Mouse (Mus musculus) embryonic facial prominence, embryonic 15.5 days (tissue): ENCODE measurements at regions not wholly inside any gene's neighbourhood (a gene's known extent, or its start where the extent isn't known, plus 50 kb on each side); places are given as distances from the start of the nearest gene placed in this dataset.

Source experiments
- ATAC-seq: fragments of 200-750 bp; cut with Nextera tagmentation; 2 replicates; pipeline ENCODE4 v1.8.0; 2017; ENCODE audit warnings: low read depth, moderate TSS enrichment; ENCODE audit not compliant: insufficient number of reproducible peaks, low FRiP score, low TSS enrichment
- H3K27ac ChIP-seq: fragments of 300-500 bp; sonication (generic); replicated peaks from 2 replicates; pipeline ENCODE4 v1.5.1; 2015; ENCODE audit warnings: mild to moderate bottlenecking, inconsistent platforms
- H3K27me3 ChIP-seq: fragments of 300-500 bp; sonication (generic); 2 replicates; pipeline ENCODE4 v1.6.1; 2015; ENCODE audit warnings: inconsistent platforms
- H3K36me3 ChIP-seq: fragments of 300-500 bp; sonication (generic); 2 replicates; pipeline ENCODE4 v1.6.1; 2015; ENCODE audit warnings: mild to moderate bottlenecking, inconsistent platforms
- H3K4me1 ChIP-seq: fragments of 300-500 bp; sonication (generic); 2 replicates; pipeline ENCODE4 v1.6.1; 2015; ENCODE audit warnings: inconsistent platforms
- H3K4me2 ChIP-seq: fragments of 300-500 bp; sonication (generic); replicated peaks from 2 replicates; pipeline ENCODE4 v1.6.1; 2015; ENCODE audit warnings: mild to moderate bottlenecking, inconsistent platforms
- H3K4me3 ChIP-seq: fragments of 300-500 bp; sonication (generic); replicated peaks from 2 replicates; pipeline ENCODE4 v1.5.1; 2015; ENCODE audit warnings: mild to moderate bottlenecking, inconsistent platforms
- H3K9ac ChIP-seq: fragments of 300-500 bp; sonication (generic); 2 replicates; pipeline ENCODE4 v1.6.1; 2015; ENCODE audit warnings: inconsistent platforms
- H3K9me3 ChIP-seq: fragments of 300-500 bp; sonication (generic); replicated peaks from 2 replicates; pipeline ENCODE4 v1.6.1; 2016; ENCODE audit warnings: inconsistent platforms
- WGBS: fragments of 180-500 bp; shearing (Covaris S2); methylation state at CpG from one replicate; pipeline ENCODE4 v1.1.7; 2015; 5-methylcytosine and 5-hydroxymethylcytosine counted together

DNA sequence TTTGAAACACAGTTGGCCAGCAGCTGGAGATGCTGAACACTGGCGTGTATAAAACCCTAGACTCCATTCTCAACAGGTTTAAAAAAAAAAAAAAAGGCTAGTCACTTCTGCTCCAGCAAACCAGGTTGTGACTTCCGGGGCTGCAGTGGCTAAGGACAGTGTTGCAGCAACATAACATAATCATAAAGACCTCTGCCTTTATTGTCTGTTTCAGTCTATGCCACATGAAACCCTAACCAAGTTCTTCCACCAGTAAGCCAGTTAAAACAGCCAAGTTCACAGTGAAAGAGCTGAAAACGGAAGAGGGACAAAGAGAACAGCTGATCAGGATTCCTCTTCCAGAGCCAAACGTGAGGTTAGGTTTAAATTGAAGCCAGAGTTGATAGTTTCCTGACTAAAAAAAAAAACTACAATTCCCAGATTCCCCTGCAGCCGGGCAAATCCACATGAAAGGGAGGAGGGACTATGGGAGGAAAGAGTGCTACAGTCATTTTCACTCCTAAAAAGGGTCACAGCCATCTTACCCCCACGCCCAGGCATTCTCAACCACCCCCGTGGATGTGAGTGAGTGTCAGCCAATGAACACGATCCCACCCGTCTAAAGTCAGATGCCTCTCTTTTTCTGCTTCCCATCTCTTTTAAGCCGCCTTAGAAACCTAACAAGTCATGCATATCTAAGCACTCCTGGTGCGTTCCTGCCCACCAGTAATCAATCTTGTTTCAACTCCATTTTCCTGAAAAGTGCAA, 69.8 kb upstream of the Serbp1 start:
- Histone ChIP-seq H3K9me3 (no peaks in the 10 kb centered on the region), H3K27me3 (no peaks in the 10 kb centered on the region), H3K36me3 (no peaks in the 10 kb centered on the region), H3K4me1 (peaks cover 5% of the 10 kb centered on the region; the same call in 1 of the 2 replicates), H3K4me3 (peak overlapping the region; percentile 46), H3K27ac (peak overlapping the region; percentile 51; the same call in 1 of the 2 replicates), H3K4me2 (peak overlapping the region; percentile 60), H3K9ac (peak overlapping the region; percentile 33; the same call in 1 of the 2 replicates)
- no peak; the same call in 1 of the 2 replicates for ATAC-seq
- 12% methylated on average over 11 of the region's 11 CpGs for WGBS

- Histone ChIP-seq H3K9ac (no peak overlapping the region), H3K36me3 (no peaks in the 10 kb centered on the region), H3K27ac (no peak overlapping the region), H3K4me3 (no peak overlapping the region), H3K4me1 (peaks cover 5% of the 10 kb centered on the region; the same call in 1 of the 2 replicates), H3K4me2 (no peak overlapping the region), H3K27me3 (no peaks in the 10 kb centered on the region), H3K9me3 (no peaks in the 10 kb centered on the region)
- 86% methylated on average over 6 of the region's 6 CpGs for WGBS
- ATAC-seq: no peak
Measured at GRCm38 (mm10) chr6:67165091-67165490, 72.9 kb upstream of the Serbp1 start.

GRCm38 (mm10) chr6:67163947-67164346, 74.0 kb upstream of the Serbp1 start:
- Histone ChIP-seq H3K9me3 (no peaks in the 10 kb centered on the region), H3K9ac (no peak overlapping the region), H3K4me2 (no peak overlapping the region), H3K27ac (no peak overlapping the region), H3K4me3 (no peak overlapping the region), H3K27me3 (no peaks in the 10 kb centered on the region), H3K36me3 (no peaks in the 10 kb centered on the region), H3K4me1 (peaks cover 5% of the 10 kb centered on the region; the same call in 1 of the 2 replicates)
- ATAC-seq: no peak
- WGBS: 82% methylated on average over 2 of the region's 2 CpGs

- H3K36me3 ChIP-seq: no peaks in the 10 kb centered on the region
- ATAC-seq: no peak
- H3K4me1 ChIP-seq: no peaks in the 10 kb centered on the region
- 49% methylated on average over 3 of the region's 3 CpGs for WGBS
- no peaks in the 10 kb centered on the region for H3K27me3 ChIP-seq
- no peak overlapping the region for H3K27ac ChIP-seq
- H3K9me3 ChIP-seq: no peaks in the 10 kb centered on the region
- no peak overlapping the region for H3K9ac ChIP-seq
- no peak overlapping the region for H3K4me3 ChIP-seq
- no peak overlapping the region for H3K4me2 ChIP-seq
Measured at GRCm38 (mm10) chr6:67162814-67163213, 75.2 kb upstream of the Serbp1 start.

DNA sequence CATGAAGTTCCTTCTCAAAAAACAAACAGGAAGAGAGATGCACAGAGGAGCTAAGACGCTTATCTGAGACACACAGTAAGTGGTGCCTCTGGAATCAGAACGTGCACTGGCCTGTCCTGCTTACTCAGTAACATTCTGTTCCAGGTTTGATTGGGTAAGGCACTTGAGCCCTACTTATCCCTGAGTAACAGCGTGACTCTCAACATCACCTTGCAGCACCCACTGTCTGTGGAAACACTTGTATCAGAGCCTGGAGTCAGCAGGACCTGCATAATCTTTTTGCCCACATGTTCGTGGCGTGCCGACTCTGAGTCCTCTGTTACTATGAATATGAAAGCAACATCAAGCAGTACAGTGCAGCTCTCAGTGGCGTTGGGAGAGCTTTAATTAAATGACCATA, 76.4 kb upstream of the Serbp1 start:
- Histone ChIP-seq H3K9me3 (no peaks in the 10 kb centered on the region), H3K9ac (no peak overlapping the region), H3K4me2 (no peak overlapping the region), H3K4me1 (no peaks in the 10 kb centered on the region), H3K4me3 (no peak overlapping the region), H3K27me3 (no peaks in the 10 kb centered on the region), H3K27ac (0 out of 2 replicates have a peak overlapping the region, but pooled peaks have one; percentile 17), H3K36me3 (no peaks in the 10 kb centered on the region)
- WGBS: 65% methylated on average over 7 of the region's 7 CpGs
- no peak for ATAC-seq

- no peak for ATAC-seq
- 76% methylated on average over 3 of the region's 3 CpGs for WGBS
- Histone ChIP-seq H3K9me3 (no peaks in the 10 kb centered on the region), H3K9ac (no peak overlapping the region), H3K36me3 (no peaks in the 10 kb centered on the region), H3K4me1 (no peaks in the 10 kb centered on the region), H3K4me3 (no peak overlapping the region), H3K27me3 (no peaks in the 10 kb centered on the region), H3K27ac (no peak overlapping the region), H3K4me2 (no peak overlapping the region)
Measured at GRCm38 (mm10) chr6:67160564-67160963, 77.4 kb upstream of the Serbp1 start.

GRCm38 (mm10) chr6:67159726-67160523, 78.1 kb upstream of the Serbp1 start:
- no peak overlapping the region for H3K9ac ChIP-seq
- H3K4me3 ChIP-seq: no peak overlapping the region
- no peaks in the 10 kb centered on the region for H3K9me3 ChIP-seq
- H3K27me3 ChIP-seq: no peaks in the 10 kb centered on the region
- no peak overlapping the region for H3K4me2 ChIP-seq
- 61% methylated on average over 5 of the region's 5 CpGs for WGBS
- H3K27ac ChIP-seq: no peak overlapping the region; the same call in 1 of the 2 replicates
- H3K36me3 ChIP-seq: no peaks in the 10 kb centered on the region
- no peaks in the 10 kb centered on the region for H3K4me1 ChIP-seq
- no peak for ATAC-seq

DNA sequence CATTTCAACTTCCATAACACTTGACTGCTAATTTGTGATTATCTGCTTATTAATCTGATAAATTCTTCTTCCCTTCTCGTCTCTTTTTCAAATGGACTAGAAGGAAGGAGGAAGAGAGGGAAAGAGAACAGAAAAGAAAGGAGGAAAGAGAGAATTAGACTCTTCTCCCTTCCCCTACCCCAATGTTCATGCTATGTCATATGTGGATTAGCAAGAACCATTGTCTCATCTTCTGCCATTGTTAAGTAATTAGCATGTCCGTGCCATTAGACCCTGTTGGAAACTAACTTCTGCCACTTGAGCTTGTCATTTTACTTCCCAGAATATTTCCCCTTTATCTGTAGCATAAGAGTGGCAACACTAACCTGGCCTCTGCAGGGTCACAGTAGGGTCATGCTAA, 78.8 kb upstream of the Serbp1 start:
- no peak overlapping the region for H3K4me3 ChIP-seq
- WGBS: 20% methylated on average over 2 of the region's 2 CpGs
- H3K9ac ChIP-seq: no peak overlapping the region
- H3K4me1 ChIP-seq: no peaks in the 10 kb centered on the region
- no peaks in the 10 kb centered on the region for H3K9me3 ChIP-seq
- no peak overlapping the region for H3K4me2 ChIP-seq
- H3K27me3 ChIP-seq: no peaks in the 10 kb centered on the region
- no peak for ATAC-seq
- no peaks in the 10 kb centered on the region for H3K36me3 ChIP-seq
- H3K27ac ChIP-seq: no peak overlapping the region

DNA sequence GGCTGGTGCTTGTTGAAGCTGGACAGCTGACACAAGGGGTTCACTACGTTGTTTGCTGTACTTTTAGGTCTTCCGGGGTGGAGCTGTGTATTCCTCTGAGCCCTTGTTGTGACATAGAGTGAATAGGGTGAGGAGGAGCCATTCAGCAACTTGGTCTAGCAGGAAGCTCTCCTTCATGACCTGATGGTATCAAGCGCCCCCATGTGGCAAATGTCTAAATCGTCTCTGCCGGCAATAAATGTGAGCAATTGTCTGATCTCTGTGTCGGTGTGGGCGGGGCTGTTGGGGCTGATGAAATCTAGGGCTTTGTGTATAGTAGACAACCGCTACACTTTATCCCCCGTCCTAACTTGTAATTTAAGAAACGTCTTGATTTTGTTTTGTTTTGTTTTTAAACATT, 79.2 kb upstream of the Serbp1 start:
- no peak overlapping the region for H3K4me3 ChIP-seq
- no peak overlapping the region for H3K27ac ChIP-seq
- ATAC-seq: no peak
- H3K27me3 ChIP-seq: no peaks in the 10 kb centered on the region
- H3K4me1 ChIP-seq: no peaks in the 10 kb centered on the region
- WGBS: 2% methylated on average over 10 of the region's 10 CpGs
- 0 out of 2 replicates have a peak overlapping the region, but pooled peaks have one; percentile 22 for H3K4me2 ChIP-seq
- no peaks in the 10 kb centered on the region for H3K9me3 ChIP-seq
- H3K36me3 ChIP-seq: no peaks in the 10 kb centered on the region
- no peak overlapping the region for H3K9ac ChIP-seq

GRCm38 (mm10) chr6:67152845-67153468, 85.0 kb upstream of the Serbp1 start:
- no peak for ATAC-seq
- Histone ChIP-seq H3K27ac (no peak overlapping the region), H3K4me2 (no peak overlapping the region), H3K4me1 (no peaks in the 10 kb centered on the region), H3K9me3 (no peaks in the 10 kb centered on the region), H3K9ac (no peak overlapping the region), H3K36me3 (no peaks in the 10 kb centered on the region), H3K4me3 (no peak overlapping the region), H3K27me3 (no peaks in the 10 kb centered on the region)
- WGBS: 79% methylated on average over 3 of the region's 3 CpGs

GRCm38 (mm10) chr6:67151515-67151914, 86.5 kb upstream of the Serbp1 start:
- H3K9ac ChIP-seq: no peak overlapping the region
- H3K27ac ChIP-seq: no peak overlapping the region
- no peak for ATAC-seq
- no peaks in the 10 kb centered on the region for H3K9me3 ChIP-seq
- WGBS: 90% methylated on average over 2 of the region's 2 CpGs
- H3K27me3 ChIP-seq: no peaks in the 10 kb centered on the region
- no peaks in the 10 kb centered on the region for H3K4me1 ChIP-seq
- no peaks in the 10 kb centered on the region for H3K36me3 ChIP-seq
- H3K4me2 ChIP-seq: no peak overlapping the region
- no peak overlapping the region for H3K4me3 ChIP-seq
